Mouse (Mus musculus): Measurements from ENCODE around the gene Bbs4.

DNA sequence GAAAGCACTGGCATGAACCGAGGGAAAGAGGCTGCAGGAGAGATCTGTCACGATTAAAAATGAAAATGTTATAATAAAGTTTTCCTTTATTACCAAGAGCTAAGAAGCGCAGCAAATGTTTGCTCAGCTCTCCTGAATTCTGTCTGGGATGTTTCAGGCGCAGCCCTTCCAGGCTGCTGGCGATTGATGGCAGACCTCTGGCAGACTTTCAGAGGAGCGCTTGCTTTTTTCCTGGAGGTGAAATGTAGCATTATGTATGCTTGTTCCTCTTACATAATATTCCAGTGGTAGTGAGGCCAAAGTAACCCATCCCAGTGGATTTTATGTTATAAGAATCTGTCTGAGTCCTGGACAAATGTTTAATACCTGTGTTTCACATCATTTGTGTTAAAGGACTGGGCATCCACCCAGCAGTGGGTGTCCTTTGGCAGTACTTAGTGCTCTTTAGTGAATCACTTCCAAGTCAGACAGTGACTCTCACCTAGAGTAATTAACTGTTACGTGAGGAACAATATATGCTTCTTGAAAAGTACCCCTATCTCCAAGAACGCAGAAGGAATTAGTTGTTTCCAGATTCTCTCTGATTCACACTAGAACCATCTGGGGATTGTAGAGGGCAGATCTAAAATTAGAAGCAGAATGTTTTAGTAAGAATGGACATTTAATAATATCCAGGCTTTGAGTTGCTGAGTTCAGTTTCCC, 42.6 kb downstream of the Bbs4 start:
- TF ChIP-seq CTCF (IDR thresholded peaks at IDR 0.05; ENCODE audit: borderline replicate concordance, insufficient read depth, low read depth, low read length) (no peak), POLR2A (IDR thresholded peaks at IDR 0.05; ENCODE audit: borderline replicate concordance, insufficient read depth, low read length) (no peak)
